In the genomic region with DNA sequence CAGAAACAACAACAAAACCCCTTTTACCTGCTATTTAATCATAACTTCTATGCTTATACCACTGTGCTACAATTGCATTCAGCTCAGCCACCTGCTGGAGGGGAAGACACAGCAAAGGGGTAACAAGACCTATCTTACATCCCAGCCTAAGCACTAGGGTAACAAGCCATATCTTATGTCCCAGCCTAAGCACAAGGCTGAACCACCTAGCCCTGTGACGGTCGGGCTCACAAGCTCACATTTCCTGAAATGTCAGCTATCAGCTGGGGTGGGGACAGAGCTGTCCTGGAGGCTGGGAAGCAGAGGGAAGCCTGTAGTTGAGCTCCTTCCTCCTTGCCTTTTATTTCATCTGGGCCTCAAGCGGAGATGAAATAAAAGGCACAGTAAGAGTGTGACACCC, we compare ENCODE assay signal across 21 mouse cellular contexts.
DNase-seq lines count a peak whose midpoint lies in the region; ATAC-seq and TF ChIP-seq lines count a peak whose summit lies in the region.
"Had no signal": no experiment of that assay in that cellular context is flagged by ENCODE, and none has a peak within 500 bp of the region (broad histone marks: within the 10 kb centered on the region; RNA-seq: fewer than 3 reads in every experiment).

No protein-coding gene starts in this region.

- no peaks in the 10 kb centered on the region for H3K9me3 ChIP-seq in heart, embryonic 16.5 days (replicated peaks; ENCODE audit: control insufficient read depth, low read length)
- no peaks in the 10 kb centered on the region for H3K9me3 ChIP-seq in stomach, postnatal 0 days (ENCODE audit: control insufficient read depth, low read length)
- H3K9me3 ChIP-seq: embryonic facial prominence, embryonic 12.5 days; forebrain, embryonic 12.5 days; heart, embryonic 10.5 days; hindbrain, embryonic 13.5 days had no signal

- no peak for TF ChIP-seq EP300 in stomach, postnatal 0 days (optimal IDR thresholded peaks at IDR 0.05)

- TF ChIP-seq CTCF in stomach, postnatal 0 days (IDR thresholded peaks at IDR 0.05; ENCODE audit: low read depth) = no peak

- H3K36me3 ChIP-seq in heart, embryonic 16.5 days (ENCODE audit: control insufficient read depth, insufficient read depth) = no peaks in the 10 kb centered on the region
- no peaks in the 10 kb centered on the region for H3K36me3 ChIP-seq in stomach, postnatal 0 days (ENCODE audit: control insufficient read depth, insufficient read depth, low read length)
- H3K36me3 ChIP-seq: embryonic facial prominence, embryonic 12.5 days; forebrain, embryonic 12.5 days; heart, embryonic 10.5 days; hindbrain, embryonic 13.5 days had no signal

- H3K9ac ChIP-seq in heart, embryonic 16.5 days (ENCODE audit: low read length) = no peak overlapping the region
- no peak overlapping the region for H3K9ac ChIP-seq in stomach, postnatal 0 days (ENCODE audit: low read length)
- H3K9ac ChIP-seq: embryonic facial prominence, embryonic 12.5 days; forebrain, embryonic 12.5 days; hindbrain, embryonic 13.5 days had no signal

- 35% methylated on average over 3 of the region's 3 CpGs for WGBS in heart, embryonic 16.5 days
- WGBS in stomach, postnatal 0 days = 53% methylated on average over 3 of the region's 3 CpGs

- peak; percentile 66 for DNase-seq in gastrocnemius, adult 18-20 months (ENCODE audit: low spot score)
- no peak for DNase-seq in gastrocnemius, postnatal 36 days
- DNase-seq in heart, postnatal 14 days = no peak
- DNase-seq in lung, postnatal 36 days = peak; percentile 25
- DNase-seq in lung, postnatal 25 days (ENCODE audit: low spot score) = no peak
- no peak for DNase-seq in stomach, postnatal 0 days (ENCODE audit: low spot score)
- DNase-seq in urinary bladder, postnatal 4 days (ENCODE audit: low spot score in 2 of 2) = no peak
- DNase-seq: adrenal gland, postnatal 10 days; cerebellum, adult 18-20 months; cerebellum, postnatal 14 days; heart, postnatal 36 days; layer of hippocampus, postnatal 36 days; lung, adult 18-20 months; lung, postnatal 10 days had no signal

- H3K4me2 ChIP-seq in heart, embryonic 16.5 days (ENCODE audit: low read depth, low read length) = no peak overlapping the region
- H3K4me2 ChIP-seq in stomach, postnatal 0 days (replicated peaks; ENCODE audit: low read depth) = no peak overlapping the region
- H3K4me2 ChIP-seq: embryonic facial prominence, embryonic 12.5 days; forebrain, embryonic 12.5 days; hindbrain, embryonic 13.5 days had no signal

- H3K4me3 ChIP-seq in heart, embryonic 16.5 days (ENCODE audit: low read length) = no peak overlapping the region
- no peak overlapping the region for H3K4me3 ChIP-seq in stomach, postnatal 0 days (ENCODE audit: low read depth, low read length)
- H3K4me3 ChIP-seq: embryonic facial prominence, embryonic 12.5 days; erythroblast, embryonic 14.5 days; forebrain, embryonic 12.5 days; heart, embryonic 10.5 days; hindbrain, embryonic 13.5 days had no signal

- intact Hi-C loops in gastrocnemius, postnatal 36 days (cut with DNase I) = no loop called here
- intact Hi-C loops in heart, postnatal 14 days (cut with DNase I) = loop anchor here (5.0 kb wide), 1 partner anchor 35 kb away; no protein-coding TSS in a partner anchor

- peak overlapping the region; percentile 18; the same call in 1 of the 2 replicates for H3K27ac ChIP-seq in heart, embryonic 16.5 days (ENCODE audit: low read length)
- no peak overlapping the region for H3K27ac ChIP-seq in stomach, postnatal 0 days (replicated peaks)
- H3K27ac ChIP-seq: embryonic facial prominence, embryonic 12.5 days; forebrain, embryonic 12.5 days; heart, embryonic 10.5 days; hindbrain, embryonic 13.5 days; kidney, postnatal 0 days had no signal

- H3K4me1 ChIP-seq in heart, embryonic 16.5 days (ENCODE audit: control insufficient read depth, insufficient read depth, low read length) = peaks cover 26% of the 10 kb centered on the region
- H3K4me1 ChIP-seq in stomach, postnatal 0 days (replicated peaks; ENCODE audit: control insufficient read depth, insufficient read depth) = 0 out of 2 replicates have a peak, but pooled peaks cover 2% of the 10 kb centered on the region
- H3K4me1 ChIP-seq: embryonic facial prominence, embryonic 12.5 days had no signal

- no peaks in the 10 kb centered on the region for H3K27me3 ChIP-seq in heart, embryonic 16.5 days (ENCODE audit: control insufficient read depth, insufficient read depth, low read length)
- no peaks in the 10 kb centered on the region for H3K27me3 ChIP-seq in stomach, postnatal 0 days (ENCODE audit: control insufficient read depth, insufficient read depth, low read length)
- H3K27me3 ChIP-seq: embryonic facial prominence, embryonic 12.5 days; forebrain, embryonic 12.5 days; hindbrain, embryonic 13.5 days had no signal

- ATAC-seq in heart, embryonic 16.5 days (replicated peaks; ENCODE audit: extremely low read depth, insufficient read depth, low FRiP score) = no peak
- 0 out of 2 replicates have a peak, but pooled peaks have one; percentile 56 for ATAC-seq in stomach, postnatal 0 days (ENCODE audit: low FRiP score, low TSS enrichment)

Comparison
In these comparisons a context has a peak if more than half of its experiments do, and no peak if none do; other contexts are left out.
1. DNase-seq: peak in gastrocnemius, adult 18-20 months (single experiment) and lung, postnatal 36 days (single experiment); none in gastrocnemius, postnatal 36 days (0 of 2), heart, postnatal 14 days (0 of 2), lung, postnatal 25 days (single experiment), stomach, postnatal 0 days (single experiment) and urinary bladder, postnatal 4 days (0 of 2).